ENCODE assay signal across 1 mouse cellular context in genomic region chr5:112266011-112266777, GRCm38 (mm10).
TF ChIP-seq lines count a peak whose summit lies in the region.

No protein-coding gene starts in this region.

TF ChIP-seq in CH12.LX, 34 proteins besides CTCF, POLR2A, EP300 and RAD21:
- TF ChIP-seq MAFK (IDR thresholded peaks at IDR 0.05; ENCODE audit: insufficient replicate concordance, low read length) (no peak), NRF1 (IDR thresholded peaks at IDR 0.05; ENCODE audit: low read depth, low read length) (no peak), MXI1 (IDR thresholded peaks at IDR 0.05; ENCODE audit: low read depth, low read length) (no peak)
